Mouse (Mus musculus) olfactory bulb, adult 2 months (tissue): ENCODE results near the gene Mospd3. TPM values are rescaled to one million over a fixed set of nuclear protein-coding genes. Genes with fewer than 3 reads are reported as not detected.

ENCODE experiments used
- H3K27ac ChIP-seq: fragments of 200-500 bp; 2 replicates; pipeline ENCODE4 v1.5.1; 2012; ENCODE audit warnings: low read depth, low read length; ENCODE audit not compliant: insufficient read depth
- H3K4me1 ChIP-seq: fragments of 200-500 bp; 2 replicates; pipeline ENCODE4 v1.6.1; 2012; ENCODE audit warnings: low read length; ENCODE audit not compliant: control insufficient read depth, insufficient read depth
- H3K4me3 ChIP-seq: fragments of 200-500 bp; 2 replicates; pipeline ENCODE4 v1.5.1; 2012; ENCODE audit warnings: mild to moderate bottlenecking, low read depth, low read length, moderate library complexity; ENCODE audit not compliant: insufficient read depth
- CTCF ChIP-seq: fragments of 200-500 bp; IDR thresholded peaks from 2 replicates; pipeline ENCODE4 v1.5.1; 2012; ENCODE audit warnings: low read depth, mild to moderate bottlenecking, low read length, moderate library complexity; ENCODE audit not compliant: insufficient read depth
- POLR2A ChIP-seq: fragments of 200-500 bp; IDR thresholded peaks from 2 replicates; pipeline ENCODE4 v1.6.1; 2012; ENCODE audit warnings: mild to moderate bottlenecking, low read depth, low read length, moderate library complexity; ENCODE audit not compliant: insufficient read depth
- WGBS: fragments of 180-500 bp; shearing (Covaris S2); methylation state at CpG from one replicate; pipeline ENCODE4 v1.1.7; 2018; 5-methylcytosine and 5-hydroxymethylcytosine counted together
- polyA plus RNA-seq: library from polyadenylated mRNA; stranded (reverse); fragments of >200 nt; gene quantifications from 2 replicates; pipeline ENCODE4 v1.2.4, GENCODE M21; 2012; ENCODE audit warnings: low replicate concordance; ENCODE audit not compliant: missing spikeins, insufficient read depth, insufficient read length

The Mospd3 gene
- polyA plus RNA-seq, 1 experiment: not detected

GRCm38 (mm10) chr5:137561556-137561955 is 39.3 kb downstream of the Mospd3 start:
- peaks cover 5% of the 10 kb centered on the region; the same call in 1 of the 2 replicates for H3K4me1 ChIP-seq
- no peak overlapping the region for H3K4me3 ChIP-seq
- no peak for TF ChIP-seq CTCF
- no peak for TF ChIP-seq POLR2A
- H3K27ac ChIP-seq: no peak overlapping the region
- WGBS: 34% methylated on average over 6 of the region's 6 CpGs

GRCm38 (mm10) chr5:137553898-137554297 is 47.0 kb downstream of the Mospd3 start:
- H3K27ac ChIP-seq: no peak overlapping the region

GRCm38 (mm10) chr5:137553411-137553837 is 47.4 kb downstream of the Mospd3 start, which contains the start of gene Actl6b:
Gene Actl6b (plus strand): TSS chr5:137553517.
- peaks cover 12% of the 10 kb centered on the region for H3K4me1 ChIP-seq
- H3K27ac ChIP-seq: peak within 1 kb of the TSS; percentile 43; the same call in 1 of the 2 replicates
- TF ChIP-seq CTCF (no peak), POLR2A (peak; percentile 74; the same call in 1 of the 2 replicates)
- under 1% methylated on average over 37 of the region's 37 CpGs for WGBS
- H3K4me3 ChIP-seq: peak within 1 kb of the TSS; percentile 89

More at GRCm38 (mm10) chr5:137553898-137554297, 47.0 kb downstream of the Mospd3 start:
- 46% methylated on average over 11 of the region's 11 CpGs for WGBS
- peak overlapping the region; percentile 89 for H3K4me3 ChIP-seq
- peaks cover 12% of the 10 kb centered on the region for H3K4me1 ChIP-seq
- TF ChIP-seq CTCF (no peak), POLR2A (no peak)

GRCm38 (mm10) chr5:137553000-137553399 is 47.9 kb downstream of the Mospd3 start:
- peaks cover 12% of the 10 kb centered on the region for H3K4me1 ChIP-seq
- WGBS: 14% methylated on average over 6 of the region's 6 CpGs
- H3K27ac ChIP-seq: peak overlapping the region; percentile 9; the same call in 1 of the 2 replicates
- no peak for TF ChIP-seq CTCF
- no peak for TF ChIP-seq POLR2A
- H3K4me3 ChIP-seq: peak overlapping the region; percentile 89

- Histone ChIP-seq H3K4me3 (no peak overlapping the region), H3K27ac (no peak overlapping the region), H3K4me1 (peaks cover 12% of the 10 kb centered on the region)
- TF ChIP-seq POLR2A (no peak), CTCF (no peak)
- WGBS: 70% methylated on average over 5 of the region's 5 CpGs
Observed at GRCm38 (mm10) chr5:137551119-137551518, 49.7 kb downstream of the Mospd3 start.

- WGBS: 67% methylated on average over 2 of the region's 2 CpGs
- H3K4me1 ChIP-seq: peaks cover 9% of the 10 kb centered on the region
Observed at GRCm38 (mm10) chr5:137549840-137550239, 51.0 kb downstream of the Mospd3 start.

More at GRCm38 (mm10) chr5:137549840-137550239, 51.0 kb downstream of the Mospd3 start:
- Histone ChIP-seq H3K4me3 (no peak overlapping the region), H3K27ac (no peak overlapping the region)
- TF ChIP-seq CTCF (no peak), POLR2A (no peak)

Other genes starting within 250 kb of the Mospd3 start
- gene Zan, start 124.0 kb downstream of the Mospd3 start, polyA plus RNA-seq: not detected in 2 replicates
- not detected in 2 replicates for gene Pop7, start 98.5 kb downstream of the Mospd3 start, polyA plus RNA-seq
- gene Gigyf1, start 82.5 kb downstream of the Mospd3 start, polyA plus RNA-seq: not detected in 2 replicates
- gene Epo, start 67.8 kb downstream of the Mospd3 start, polyA plus RNA-seq: not detected in 2 replicates
- gene Gnb2, start 67.5 kb downstream of the Mospd3 start, polyA plus RNA-seq: not detected in 2 replicates
- gene Actl6b, start 47.5 kb downstream of the Mospd3 start, polyA plus RNA-seq: not detected in 2 replicates
- gene Tfr2, start 31.2 kb downstream of the Mospd3 start, polyA plus RNA-seq: not detected in 2 replicates
- not detected in 2 replicates for gene Pcolce, start 12.7 kb upstream of the Mospd3 start, polyA plus RNA-seq
- not detected in 2 replicates for gene Fbxo24, start 27.9 kb upstream of the Mospd3 start, polyA plus RNA-seq
- gene Lrch4, start 28.1 kb upstream of the Mospd3 start, polyA plus RNA-seq: not detected in 2 replicates
- not detected in 2 replicates for gene Gm20605, start 28.1 kb upstream of the Mospd3 start, polyA plus RNA-seq
- gene Sap25, start 40.3 kb upstream of the Mospd3 start, polyA plus RNA-seq: not detected in 2 replicates
- not detected in 2 replicates for gene Irs3, start 44.7 kb upstream of the Mospd3 start, polyA plus RNA-seq
- gene Agfg2, start 83.7 kb upstream of the Mospd3 start, polyA plus RNA-seq: not detected in 2 replicates
- gene Nyap1, start 140.5 kb upstream of the Mospd3 start, polyA plus RNA-seq: not detected in 2 replicates
- gene Tsc22d4, start 144.7 kb upstream of the Mospd3 start, polyA plus RNA-seq: 483 TPM in 1 of 2 replicates, not detected in the other
- not detected in 2 replicates for gene Ppp1r35, start 177.8 kb upstream of the Mospd3 start, polyA plus RNA-seq
- not detected in 2 replicates for gene Mepce, start 186.6 kb upstream of the Mospd3 start, polyA plus RNA-seq
- not detected in 2 replicates for gene Zcwpw1, start 186.7 kb upstream of the Mospd3 start, polyA plus RNA-seq
- not detected in 2 replicates for gene Pilra, start 235.2 kb upstream of the Mospd3 start, polyA plus RNA-seq